Mouse (Mus musculus) frontal cortex, adult (tissue): Measurements from ENCODE around the gene Rab20.

Source experiments
- ATAC-seq: cut with Nextera tagmentation; 2 replicates; pipeline ENCODE4 v1.9.2; 2017; ENCODE audit warnings: mild to moderate bottlenecking, moderate library complexity, mixed read lengths; ENCODE audit not compliant: low TSS enrichment

Gene Rab20

DNA sequence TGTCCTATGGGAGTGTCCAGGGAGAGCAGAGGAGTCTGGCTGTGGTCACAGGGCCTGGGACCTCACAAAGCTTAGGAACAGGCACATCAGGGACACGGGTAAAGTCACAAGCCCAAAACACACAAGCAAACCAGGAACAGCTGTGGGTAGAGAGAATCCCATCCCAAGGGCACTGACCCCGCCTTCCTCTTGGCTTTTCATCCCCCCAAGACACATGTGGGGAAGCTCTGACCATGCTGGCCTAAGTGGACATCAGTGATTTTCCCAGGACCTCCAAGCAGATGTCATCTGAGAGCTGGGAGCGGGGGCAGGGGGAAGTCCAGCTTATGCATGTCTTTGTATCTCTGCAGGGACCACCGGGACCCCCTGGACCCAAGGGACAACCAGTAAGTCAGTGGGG, 73.9 kb downstream of the Rab20 start:
- no peak for ATAC-seq

DNA sequence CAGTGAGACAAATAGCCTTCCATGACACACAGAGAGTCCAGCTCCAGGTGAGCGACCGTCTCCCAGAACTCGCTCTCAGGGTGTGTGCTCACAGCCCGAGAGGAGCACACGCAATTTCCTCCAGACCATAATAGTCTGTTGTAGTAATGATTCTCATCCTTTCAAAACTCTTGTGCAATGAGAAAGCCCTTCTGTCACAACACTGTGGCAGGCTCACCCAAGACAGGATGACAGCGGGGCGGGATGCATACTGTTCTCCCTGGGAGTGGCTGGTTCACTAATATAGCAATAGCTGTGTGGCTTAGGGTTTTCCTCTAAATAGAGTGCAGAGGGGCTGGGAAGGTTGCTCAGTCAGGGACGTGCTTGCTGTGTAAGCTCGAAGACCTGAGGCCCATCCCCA, 74.7 kb downstream of the Rab20 start:
- ATAC-seq: no peak
